In genomic region chr6:92624306-92624705, GRCm38 (mm10) we compare ENCODE assay signal across 18 mouse cellular contexts.
"Had no signal": no experiment of that assay in that cellular context is flagged by ENCODE, and none has a peak within 500 bp of the region (broad histone marks: within the 10 kb centered on the region; RNA-seq: fewer than 3 reads in every experiment).

No protein-coding gene starts in this region.

- H3K4me1 ChIP-seq: limb, embryonic 15.5 days had no signal

- H3K36me3 ChIP-seq: limb, embryonic 15.5 days had no signal

- H3K4me2 ChIP-seq: limb, embryonic 12.5 days; limb, embryonic 15.5 days; liver, embryonic 11.5 days; lung, embryonic 14.5 days had no signal

- H3K4me3 ChIP-seq: layer of hippocampus, adult 2 months; left cerebral cortex, adult 2 months; limb, embryonic 12.5 days; limb, embryonic 15.5 days had no signal

- H3K9ac ChIP-seq: limb, embryonic 12.5 days; limb, embryonic 15.5 days; liver, embryonic 14.5 days; liver, postnatal 0 days; lung, embryonic 14.5 days had no signal

- DNase-seq: kidney, postnatal 25 days; layer of hippocampus, adult 9-11 months; liver, postnatal 0 days; lung, embryonic 14.5 days; midbrain, embryonic 14.5 days; thymus, adult 2 months; thymus, postnatal 14 days; thymus, postnatal 4 days had no signal

- H3K27ac ChIP-seq: kidney, postnatal 0 days; layer of hippocampus, adult 2 months; left cerebral cortex, adult 2 months; limb, embryonic 12.5 days; limb, embryonic 15.5 days; liver, embryonic 14.5 days; macrophage; stomach, postnatal 0 days had no signal

- H3K9me3 ChIP-seq: limb, embryonic 12.5 days; limb, embryonic 15.5 days had no signal

- ATAC-seq: liver, postnatal 0 days; lung, postnatal 0 days had no signal

- H3K27me3 ChIP-seq: limb, embryonic 12.5 days; limb, embryonic 15.5 days had no signal
